Mouse (Mus musculus) forebrain, embryonic 14.5 days (tissue): ENCODE results near the gene Gm13288. TPM values are rescaled to one million over a fixed set of nuclear protein-coding genes. Genes with fewer than 3 reads are reported as not detected.

Experiments
- polyA plus RNA-seq: library from polyadenylated mRNA; unstranded; fragments of >200 nt; fragmentation: Nextera tagmentation; extraction: Ambion mirVana; gene quantifications from 2 replicates; pipeline ENCODE4 v1.2.1, GENCODE M21; 2014

Gm13288 gene
- polyA plus RNA-seq, 1 experiment from 2014 or later: not detected

Other genes with a start within 250 kb of the Gm13288 start
- not detected in 2 replicates for gene Ifna15, start 247.3 kb upstream of the Gm13288 start, polyA plus RNA-seq
- not detected in 2 replicates for gene Ifna14, start 233.7 kb upstream of the Gm13288 start, polyA plus RNA-seq
- gene Ifna9, start 213.1 kb upstream of the Gm13288 start, polyA plus RNA-seq: not detected in 2 replicates
- not detected in 2 replicates for gene Ifna12, start 202.2 kb upstream of the Gm13288 start, polyA plus RNA-seq
- gene C87499, start 171.1 kb upstream of the Gm13288 start, polyA plus RNA-seq: not detected in 2 replicates
- not detected in 2 replicates for gene Ifna13, start 161.1 kb upstream of the Gm13288 start, polyA plus RNA-seq
- gene Ifna16, start 128.6 kb upstream of the Gm13288 start, polyA plus RNA-seq: not detected in 2 replicates
- not detected in 2 replicates for gene Ifna2, start 121.6 kb upstream of the Gm13288 start, polyA plus RNA-seq
- not detected in 2 replicates for gene Ifnab, start 114.2 kb upstream of the Gm13288 start, polyA plus RNA-seq
- gene Gm26566, start 83.7 kb upstream of the Gm13288 start, polyA plus RNA-seq: 2.0 and 2.3 TPM in 2 replicates
- 145 and 154 TPM in 2 replicates for gene Klhl9, start 83.1 kb upstream of the Gm13288 start, polyA plus RNA-seq
- not detected in 2 replicates for gene Gm13271, start 50.7 kb upstream of the Gm13288 start, polyA plus RNA-seq
- not detected in 2 replicates for gene Gm13283, start 45.4 kb upstream of the Gm13288 start, polyA plus RNA-seq
- not detected in 2 replicates for gene Gm13290, start 31.7 kb upstream of the Gm13288 start, polyA plus RNA-seq
- not detected in 2 replicates for gene Gm13289, start 28.6 kb upstream of the Gm13288 start, polyA plus RNA-seq
- gene Gm13272, start 25.7 kb upstream of the Gm13288 start, polyA plus RNA-seq: not detected in 2 replicates
- gene Ifnz, start 23.4 kb upstream of the Gm13288 start, polyA plus RNA-seq: not detected in 2 replicates
- gene Gm13276, start 19.8 kb upstream of the Gm13288 start, polyA plus RNA-seq: not detected in 2 replicates
- gene Gm13277, start 16.9 kb upstream of the Gm13288 start, polyA plus RNA-seq: not detected in 2 replicates
- not detected in 2 replicates for gene Gm13278, start 14.0 kb upstream of the Gm13288 start, polyA plus RNA-seq
- gene Gm13275, start 11.0 kb upstream of the Gm13288 start, polyA plus RNA-seq: not detected in 2 replicates
- not detected in 2 replicates for gene Gm13279, start 8.1 kb upstream of the Gm13288 start, polyA plus RNA-seq
- 0.13 and 0.17 TPM in 2 replicates for gene Gm13285, start 5.9 kb upstream of the Gm13288 start, polyA plus RNA-seq
- not detected in 2 replicates for gene Gm13287, start 2.3 kb upstream of the Gm13288 start, polyA plus RNA-seq
- not detected in 2 replicates for gene Ifna7, start 10.7 kb downstream of the Gm13288 start, polyA plus RNA-seq
- not detected in 2 replicates for gene Ifna11, start 14.4 kb downstream of the Gm13288 start, polyA plus RNA-seq
- gene Ifna6, start 21.9 kb downstream of the Gm13288 start, polyA plus RNA-seq: not detected in 2 replicates
- not detected in 2 replicates for gene Ifna5, start 30.0 kb downstream of the Gm13288 start, polyA plus RNA-seq
- not detected in 2 replicates for gene Ifna4, start 36.3 kb downstream of the Gm13288 start, polyA plus RNA-seq
- gene Ifna1, start 44.6 kb downstream of the Gm13288 start, polyA plus RNA-seq: not detected in 2 replicates
- gene Ifne, start 74.7 kb downstream of the Gm13288 start, polyA plus RNA-seq: not detected in 2 replicates